Mouse (Mus musculus): ENCODE measurements around the gene Yme1l1. TPM values are rescaled to one million over a fixed set of nuclear protein-coding genes. Genes with fewer than 3 reads are reported as not detected.

Gene Yme1l1
- polyA plus RNA-seq, 1 experiment from 2014 or later = 64.1 TPM

DNA sequence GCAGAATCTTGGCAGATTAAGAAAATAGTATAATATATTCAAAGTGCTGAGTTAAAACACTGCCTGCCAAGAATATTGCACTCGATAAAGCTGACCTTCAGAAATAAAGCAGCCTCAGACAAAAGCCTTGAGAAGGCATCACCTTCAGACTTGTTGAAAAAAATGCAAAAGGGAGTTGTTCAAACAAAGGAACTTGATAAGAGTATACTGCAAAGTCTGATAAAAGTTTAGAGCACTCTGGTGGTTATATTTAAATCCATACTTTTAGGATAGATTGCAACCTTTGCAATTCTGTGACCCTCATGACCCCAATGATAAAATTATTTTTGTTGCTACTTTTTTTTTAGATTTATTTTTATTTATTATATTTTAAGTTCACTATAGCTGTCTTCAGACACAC, 44.9 kb downstream of the Yme1l1 start:
- TF ChIP-seq CTCF (IDR thresholded peaks at IDR 0.05; ENCODE audit: low read depth) = no peak
- Histone ChIP-seq H3K4me1 (replicated peaks; ENCODE audit: insufficient read depth, low read length) (no peaks in the 10 kb centered on the region), H3K4me2 (ENCODE audit: low read length) (no peak overlapping the region), H3K27ac (no peak overlapping the region), H3K9me3 (replicated peaks; ENCODE audit: low read length) (no peaks in the 10 kb centered on the region), H3K36me3 (ENCODE audit: insufficient read depth, low read length) (0 out of 2 replicates have a peak, but pooled peaks cover 5% of the 10 kb centered on the region), H3K9ac (ENCODE audit: low read depth, low read length) (no peak overlapping the region), H3K27me3 (ENCODE audit: insufficient read depth, low read length) (no peaks in the 10 kb centered on the region), H3K4me3 (replicated peaks; ENCODE audit: low read depth, low read length) (no peak overlapping the region)
- ATAC-seq (replicated peaks; ENCODE audit: low FRiP score, low read depth) (no peak), DNase-seq (ENCODE audit: low spot score) (no peak)
- 81% methylated on average over 1 of the region's 1 CpGs for WGBS

GRCm38 (mm10) chr2:23202900-23203670, 46.9 kb downstream of the Yme1l1 start:
- Histone ChIP-seq H3K4me1 (replicated peaks; ENCODE audit: insufficient read depth, low read length) (no peaks in the 10 kb centered on the region), H3K36me3 (ENCODE audit: insufficient read depth, low read length) (0 out of 2 replicates have a peak, but pooled peaks cover 5% of the 10 kb centered on the region), H3K27me3 (ENCODE audit: insufficient read depth, low read length) (no peaks in the 10 kb centered on the region), H3K9me3 (replicated peaks; ENCODE audit: low read length) (no peaks in the 10 kb centered on the region), H3K4me3 (replicated peaks; ENCODE audit: low read depth, low read length) (no peak overlapping the region), H3K9ac (ENCODE audit: low read depth, low read length) (no peak overlapping the region), H3K27ac (no peak overlapping the region), H3K4me2 (ENCODE audit: low read length) (no peak overlapping the region)
- TF ChIP-seq CTCF (IDR thresholded peaks at IDR 0.05; ENCODE audit: low read depth) = no peak
- 46% methylated on average over 15 of the region's 15 CpGs for WGBS
- ATAC-seq (replicated peaks; ENCODE audit: low FRiP score, low read depth) (no peak), DNase-seq (ENCODE audit: low spot score) (no peak)

- no peak for DNase-seq (ENCODE audit: low spot score)
- Histone ChIP-seq H3K27ac (no peak within 1 kb of the TSS), H3K9me3 (replicated peaks; ENCODE audit: low read length) (no peaks in the 10 kb centered on the region), H3K27me3 (ENCODE audit: insufficient read depth, low read length) (no peaks in the 10 kb centered on the region), H3K4me3 (replicated peaks; ENCODE audit: low read depth, low read length) (no peak within 1 kb of the TSS), H3K9ac (ENCODE audit: low read depth, low read length) (no peak within 1 kb of the TSS), H3K36me3 (ENCODE audit: insufficient read depth, low read length) (no peaks in the 10 kb centered on the region), H3K4me2 (ENCODE audit: low read length) (no peak within 1 kb of the TSS), H3K4me1 (replicated peaks; ENCODE audit: insufficient read depth, low read length) (no peaks in the 10 kb centered on the region)
- peak; percentile 34; the same call in 1 of the 2 replicates for TF ChIP-seq CTCF (IDR thresholded peaks at IDR 0.05; ENCODE audit: low read depth)
- ATAC-seq (replicated peaks; ENCODE audit: low FRiP score, low read depth) = no peak
- 77% methylated on average over 15 of the region's 15 CpGs for WGBS
These were observed 50.9 kb downstream of the Yme1l1 start, which contains the start of gene 4931423N10Rik for GRCm38 (mm10) chr2:23207070-23207526. 4931423N10Rik (plus strand) TSS chr2:23207476.

DNA sequence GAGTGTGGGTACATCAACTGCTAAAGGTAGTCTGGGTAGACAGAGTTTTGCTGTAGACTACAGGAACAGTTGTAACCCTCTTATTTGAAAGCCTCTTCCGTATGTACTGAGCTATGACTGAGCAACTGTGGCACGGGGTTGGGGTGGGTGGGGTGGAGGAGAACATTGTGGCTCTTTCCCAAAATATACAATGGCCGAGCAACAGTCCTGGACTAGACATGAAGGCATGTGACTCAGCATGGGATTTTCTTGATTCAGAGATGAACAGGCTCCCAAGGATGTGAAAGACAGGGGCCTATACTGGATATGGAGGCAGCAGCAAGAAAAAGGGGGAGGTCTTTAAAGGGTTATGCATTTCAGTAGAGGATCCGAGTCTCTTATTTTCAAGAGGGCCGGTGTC, 57.5 kb downstream of the Yme1l1 start:
- Histone ChIP-seq H3K4me1 (replicated peaks; ENCODE audit: insufficient read depth, low read length) (no peaks in the 10 kb centered on the region), H3K27ac (no peak overlapping the region), H3K36me3 (ENCODE audit: insufficient read depth, low read length) (no peaks in the 10 kb centered on the region), H3K9ac (ENCODE audit: low read depth, low read length) (no peak overlapping the region), H3K9me3 (replicated peaks; ENCODE audit: low read length) (no peaks in the 10 kb centered on the region), H3K4me3 (replicated peaks; ENCODE audit: low read depth, low read length) (no peak overlapping the region), H3K27me3 (ENCODE audit: insufficient read depth, low read length) (no peaks in the 10 kb centered on the region), H3K4me2 (ENCODE audit: low read length) (no peak overlapping the region)
- DNase-seq (ENCODE audit: low spot score) (no peak), ATAC-seq (replicated peaks; ENCODE audit: low FRiP score, low read depth) (no peak)
- no peak for TF ChIP-seq CTCF (IDR thresholded peaks at IDR 0.05; ENCODE audit: low read depth)
- 74% methylated on average over 5 of the region's 5 CpGs for WGBS

DNA sequence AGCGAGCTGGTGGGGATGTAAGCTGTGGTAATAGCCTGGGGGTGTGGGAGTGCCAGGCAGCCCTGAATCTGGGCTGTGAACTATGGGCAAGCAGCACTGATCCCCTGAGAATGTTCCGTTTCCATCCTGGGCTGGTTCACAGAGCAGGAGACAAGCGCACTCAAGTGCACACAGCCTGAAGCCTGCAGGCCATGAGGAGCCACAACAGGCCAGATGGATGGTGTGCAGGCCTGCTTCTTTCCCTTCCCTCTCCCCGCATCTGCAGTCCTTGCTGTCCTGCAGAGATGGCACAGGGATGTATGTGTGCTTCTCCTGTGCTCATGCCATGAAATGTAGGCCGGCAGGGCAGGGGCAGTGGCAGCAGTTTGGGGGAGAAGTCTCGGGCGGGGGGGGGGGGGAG, 69.0 kb downstream of the Yme1l1 start:
- Histone ChIP-seq H3K4me3 (replicated peaks; ENCODE audit: low read depth, low read length) (no peak overlapping the region), H3K27ac (no peak overlapping the region), H3K4me2 (ENCODE audit: low read length) (no peak overlapping the region), H3K27me3 (ENCODE audit: insufficient read depth, low read length) (no peaks in the 10 kb centered on the region), H3K4me1 (replicated peaks; ENCODE audit: insufficient read depth, low read length) (no peaks in the 10 kb centered on the region), H3K9me3 (replicated peaks; ENCODE audit: low read length) (no peaks in the 10 kb centered on the region), H3K36me3 (ENCODE audit: insufficient read depth, low read length) (no peaks in the 10 kb centered on the region), H3K9ac (ENCODE audit: low read depth, low read length) (no peak overlapping the region)
- no peak for ATAC-seq (replicated peaks; ENCODE audit: low FRiP score, low read depth)
- no peak for DNase-seq (ENCODE audit: low spot score)
- no peak for TF ChIP-seq CTCF (IDR thresholded peaks at IDR 0.05; ENCODE audit: low read depth)
- WGBS = 68% methylated on average over 6 of the region's 7 CpGs

DNA sequence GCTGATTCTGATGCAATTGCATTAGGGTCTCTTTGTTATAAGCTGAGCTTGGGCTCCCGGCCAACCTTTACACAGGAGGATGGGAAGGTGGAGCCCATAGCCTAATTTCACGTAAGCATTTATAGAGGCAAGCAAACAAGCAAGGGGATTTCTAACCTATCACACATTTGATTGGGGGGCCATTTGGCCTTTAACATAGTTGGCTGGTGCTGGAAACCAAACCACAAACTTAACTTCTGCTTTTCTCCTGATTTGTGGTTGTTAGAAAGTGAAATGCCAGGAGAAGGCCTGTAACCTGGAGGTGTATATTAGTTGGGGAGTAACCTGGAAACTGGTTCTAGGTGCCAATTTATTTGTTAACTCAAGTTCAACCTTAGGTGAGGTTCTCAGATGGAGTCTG, 72.3 kb downstream of the Yme1l1 start:
- Histone ChIP-seq H3K27me3 (ENCODE audit: insufficient read depth, low read length) (no peaks in the 10 kb centered on the region), H3K36me3 (ENCODE audit: insufficient read depth, low read length) (no peaks in the 10 kb centered on the region), H3K4me3 (replicated peaks; ENCODE audit: low read depth, low read length) (no peak overlapping the region), H3K27ac (no peak overlapping the region), H3K9me3 (replicated peaks; ENCODE audit: low read length) (no peaks in the 10 kb centered on the region), H3K4me1 (replicated peaks; ENCODE audit: insufficient read depth, low read length) (no peaks in the 10 kb centered on the region), H3K9ac (ENCODE audit: low read depth, low read length) (no peak overlapping the region), H3K4me2 (ENCODE audit: low read length) (no peak overlapping the region)
- no peak for TF ChIP-seq CTCF (IDR thresholded peaks at IDR 0.05; ENCODE audit: low read depth)
- ATAC-seq (replicated peaks; ENCODE audit: low FRiP score, low read depth) (no peak), DNase-seq (ENCODE audit: low spot score) (no peak)
- 70% methylated on average over 2 of the region's 2 CpGs for WGBS

Data from kidney, postnatal 0 days (tissue).